8 mouse cellular contexts compared by ENCODE assay signal in the genomic region with DNA sequence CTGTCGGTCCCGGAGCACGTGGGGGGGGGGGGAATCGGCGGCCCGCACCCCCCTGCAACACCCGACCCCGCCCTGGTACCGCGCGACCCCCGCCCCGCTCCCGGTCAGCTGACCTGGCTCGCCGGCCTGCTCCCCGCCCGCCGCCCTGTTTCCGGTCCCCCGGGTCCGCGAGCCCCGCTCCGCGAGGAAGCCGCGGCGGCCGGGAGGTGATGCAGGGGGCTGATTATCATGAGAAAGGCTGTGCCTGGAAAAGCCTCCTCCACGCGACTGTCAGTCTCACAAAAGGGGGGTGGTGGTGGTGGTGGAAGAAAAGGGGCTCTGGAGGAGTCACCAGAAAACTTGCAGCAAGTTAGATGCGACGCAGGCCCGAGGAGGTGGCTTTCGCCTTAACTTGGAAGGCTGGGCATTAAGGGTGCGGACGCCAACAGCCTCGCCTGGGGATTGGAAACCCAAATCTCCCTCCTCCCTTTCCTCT. TPM values are rescaled to one million over a fixed set of nuclear protein-coding genes. Genes with fewer than 3 reads are reported as not detected.
DNase-seq lines count a peak whose midpoint lies in the region; ATAC-seq lines count a peak whose summit lies in the region.

A gene (minus strand): TSS at position 309 of the 475 bp plus-strand sequence.

- peaks cover 46% of the 10 kb centered on the region for H3K4me1 ChIP-seq in embryonic facial prominence, embryonic 10.5 days
- 0 out of 2 replicates have a peak, but pooled peaks cover 4% of the 10 kb centered on the region for H3K4me1 ChIP-seq in intestine, embryonic 16.5 days (ENCODE audit: control insufficient read depth, insufficient read depth, low read length)
- peaks cover 21% of the 10 kb centered on the region for H3K4me1 ChIP-seq in limb, embryonic 12.5 days (replicated peaks)
- peaks cover 28% of the 10 kb centered on the region for H3K4me1 ChIP-seq in midbrain, embryonic 12.5 days

- no peaks in the 10 kb centered on the region for H3K36me3 ChIP-seq in embryonic facial prominence, embryonic 10.5 days (replicated peaks)
- H3K36me3 ChIP-seq in intestine, embryonic 16.5 days (ENCODE audit: control insufficient read depth, insufficient read depth, low read length), result no peaks in the 10 kb centered on the region
- no peaks in the 10 kb centered on the region for H3K36me3 ChIP-seq in limb, embryonic 12.5 days
- H3K36me3 ChIP-seq in midbrain, embryonic 12.5 days, result no peaks in the 10 kb centered on the region

- peak within 1 kb of the TSS; percentile 74 for H3K4me3 ChIP-seq in embryonic facial prominence, embryonic 10.5 days
- H3K4me3 ChIP-seq in intestine, embryonic 16.5 days (ENCODE audit: low read length), result peak within 1 kb of the TSS; percentile 56
- H3K4me3 ChIP-seq in limb, embryonic 12.5 days (replicated peaks), result peak within 1 kb of the TSS; percentile 59
- H3K4me3 ChIP-seq in midbrain, embryonic 12.5 days, result peak within 1 kb of the TSS; percentile 56

- H3K27ac ChIP-seq in embryonic facial prominence, embryonic 10.5 days (replicated peaks), result peak within 1 kb of the TSS; percentile 95
- peak within 1 kb of the TSS; percentile 83 for H3K27ac ChIP-seq in intestine, embryonic 16.5 days (ENCODE audit: low read length)
- H3K27ac ChIP-seq in limb, embryonic 12.5 days, result peak within 1 kb of the TSS; percentile 45
- peak within 1 kb of the TSS; percentile 92 for H3K27ac ChIP-seq in midbrain, embryonic 12.5 days (replicated peaks)

- peak; percentile 22 for DNase-seq in cerebellum, adult 9-11 months
- DNase-seq in cerebellum, adult 9-10 months, result no peak
- peak; percentile 83 for DNase-seq in embryonic facial prominence, embryonic 10.5 days (ENCODE audit: low spot score)
- peak; percentile 25 to 36 for DNase-seq in spleen, postnatal 14 days (ENCODE audit: low spot score in 2 of 2)

- H3K9me3 ChIP-seq in embryonic facial prominence, embryonic 10.5 days, result no peaks in the 10 kb centered on the region
- H3K9me3 ChIP-seq in intestine, embryonic 16.5 days (ENCODE audit: control insufficient read depth, low read length), result no peaks in the 10 kb centered on the region
- H3K9me3 ChIP-seq in limb, embryonic 12.5 days, result no peaks in the 10 kb centered on the region
- no peaks in the 10 kb centered on the region for H3K9me3 ChIP-seq in midbrain, embryonic 12.5 days

- H3K9ac ChIP-seq in intestine, embryonic 16.5 days (ENCODE audit: low read depth, low read length), result peak within 1 kb of the TSS; percentile 70
- H3K9ac ChIP-seq in limb, embryonic 12.5 days (replicated peaks), result peak within 1 kb of the TSS; percentile 63
- peak within 1 kb of the TSS; percentile 65 for H3K9ac ChIP-seq in midbrain, embryonic 12.5 days (replicated peaks)

- ATAC-seq in granulocyte monocyte progenitor cell, adult 5-6 weeks (replicated peaks; ENCODE audit: poor library complexity, severe bottlenecking), result peak; percentile 37
- ATAC-seq in intestine, embryonic 16.5 days, result peak; percentile 53
- peak; percentile 58; the same call in 1 of the 2 replicates for ATAC-seq in limb, embryonic 12.5 days (ENCODE audit: insufficient number of reproducible peaks, insufficient read depth, low FRiP score, low TSS enrichment, low read depth)
- ATAC-seq in midbrain, embryonic 12.5 days (ENCODE audit: low FRiP score, low read depth), result peak; percentile 82

- peaks cover 14% of the 10 kb centered on the region for H3K27me3 ChIP-seq in embryonic facial prominence, embryonic 10.5 days (replicated peaks; ENCODE audit: low read depth, poor library complexity, severe bottlenecking)
- 0 out of 2 replicates have a peak, but pooled peaks cover 11% of the 10 kb centered on the region for H3K27me3 ChIP-seq in intestine, embryonic 16.5 days (replicated peaks; ENCODE audit: control insufficient read depth, insufficient read depth, low read length)
- peaks cover 26% of the 10 kb centered on the region for H3K27me3 ChIP-seq in limb, embryonic 12.5 days
- H3K27me3 ChIP-seq in midbrain, embryonic 12.5 days, result no peaks in the 10 kb centered on the region

- H3K4me2 ChIP-seq in intestine, embryonic 16.5 days (ENCODE audit: low read depth, low read length), result peak within 1 kb of the TSS; percentile 83
- peak within 1 kb of the TSS; percentile 96 for H3K4me2 ChIP-seq in limb, embryonic 12.5 days
- peak within 1 kb of the TSS; percentile 71 for H3K4me2 ChIP-seq in midbrain, embryonic 12.5 days (replicated peaks)

- under 1% methylated on average over 39 of the region's 39 CpGs for WGBS in embryonic facial prominence, embryonic 10.5 days
- WGBS in intestine, embryonic 16.5 days, result 2% methylated on average over 25 of the region's 39 CpGs
- WGBS in limb, embryonic 12.5 days, result under 1% methylated on average over 36 of the region's 39 CpGs
- under 1% methylated on average over 24 of the region's 39 CpGs for WGBS in midbrain, embryonic 12.5 days

RNA-seq across cellular contexts. Expression of the gene that starts here (rescaled TPM):
- 20.9 and 27.8 TPM in 2 replicates for polyA plus RNA-seq in embryonic facial prominence, embryonic 10.5 days (2016; fragmentation: Nextera tagmentation; extraction: Ambion mirVana)
- total RNA-seq in granulocyte monocyte progenitor cell, adult 5-6 weeks (2014; fragmentation: Nextera tagmentation), result 286 and 309 TPM in 2 replicates
- 167 and 168 TPM in 2 replicates for total RNA-seq in granulocyte monocyte progenitor cell, adult 5-6 weeks (2017)
- 26.9 and 30.9 TPM in 2 replicates for polyA plus RNA-seq in intestine, embryonic 16.5 days (2015; fragmentation: Nextera tagmentation; extraction: Ambion mirVana)
- 12.3 and 14.8 TPM in 2 replicates for polyA plus RNA-seq in limb, embryonic 12.5 days (2016; fragmentation: Nextera tagmentation; extraction: Ambion mirVana)
- polyA plus RNA-seq in midbrain, embryonic 12.5 days (2016; fragmentation: Nextera tagmentation; extraction: Ambion mirVana), result 66.6 and 68.7 TPM in 2 replicates

Comparison
In these comparisons a context has a peak if more than half of its experiments do, and no peak if none do; other contexts are left out.
1. H3K27ac ChIP-seq: peak in every context shown above with its lines; median percentile 95 in embryonic facial prominence, embryonic 10.5 days; 92 in midbrain, embryonic 12.5 days; 83 in intestine, embryonic 16.5 days; 45 in limb, embryonic 12.5 days.